Mouse (Mus musculus): ENCODE results near the gene Eri3.

Gene Eri3

DNA sequence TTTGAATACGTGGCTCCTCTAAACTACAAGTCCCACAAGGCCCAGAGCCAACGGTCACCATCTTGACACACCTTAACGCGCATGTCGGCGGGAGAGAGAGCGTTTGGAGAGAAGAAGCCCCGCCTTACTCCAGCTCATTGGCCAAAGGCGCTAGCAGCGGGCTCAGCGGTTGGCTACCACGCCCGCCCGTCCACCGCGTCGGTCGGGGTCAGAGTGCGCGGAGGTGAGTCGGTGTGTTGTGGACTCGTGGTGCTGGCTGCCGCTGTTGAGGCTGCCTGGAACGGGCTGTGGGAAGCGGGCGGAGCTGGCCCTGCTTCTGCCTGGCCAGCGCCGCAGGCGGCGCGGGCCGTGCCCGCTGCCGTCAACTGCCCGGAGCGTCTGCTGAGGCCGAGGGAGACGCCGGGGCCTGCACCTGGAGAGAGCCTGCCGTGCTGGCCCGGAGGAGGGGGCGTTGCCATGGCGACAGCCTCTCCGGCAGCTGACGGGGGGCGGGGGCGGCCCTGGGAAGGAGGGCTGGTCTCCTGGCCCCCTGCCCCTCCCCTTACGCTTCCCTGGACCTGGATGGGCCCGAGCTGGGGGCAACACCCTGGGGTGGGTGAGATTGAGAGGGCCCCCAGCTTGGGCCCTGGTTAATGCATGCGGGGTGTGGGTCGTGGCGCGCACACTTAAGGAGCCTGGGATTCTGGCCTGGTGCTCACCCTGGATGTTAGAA lies at the start of gene Eri3:
Gene Eri3, plus strand, starts transcription at position 226 of the 712 bp plus-strand sequence.
- DNase-seq (ENCODE audit: low spot score in 2 of 2): peak; percentile 97 to 98

DNA sequence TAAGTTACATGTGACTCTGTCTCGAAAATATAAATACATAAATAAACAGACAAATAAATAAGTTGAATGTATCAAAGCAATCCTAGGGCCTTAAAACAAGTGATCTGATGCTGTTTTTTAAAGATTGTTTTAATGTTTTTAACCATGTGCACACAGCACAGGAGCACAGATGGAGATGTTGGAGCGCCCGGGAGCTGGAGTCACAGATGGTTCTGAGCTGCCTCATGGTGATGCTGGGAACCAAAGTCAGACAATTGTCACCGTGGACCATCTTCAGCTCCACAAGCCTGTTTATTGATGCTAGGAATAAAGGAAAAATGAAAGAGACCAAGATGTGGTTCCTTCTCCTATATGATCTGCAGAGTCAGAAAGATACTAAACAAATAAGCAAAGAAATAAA lies 31.9 kb upstream of the Eri3 start:
- DNase-seq (ENCODE audit: low spot score in 2 of 2): no peak

DNA sequence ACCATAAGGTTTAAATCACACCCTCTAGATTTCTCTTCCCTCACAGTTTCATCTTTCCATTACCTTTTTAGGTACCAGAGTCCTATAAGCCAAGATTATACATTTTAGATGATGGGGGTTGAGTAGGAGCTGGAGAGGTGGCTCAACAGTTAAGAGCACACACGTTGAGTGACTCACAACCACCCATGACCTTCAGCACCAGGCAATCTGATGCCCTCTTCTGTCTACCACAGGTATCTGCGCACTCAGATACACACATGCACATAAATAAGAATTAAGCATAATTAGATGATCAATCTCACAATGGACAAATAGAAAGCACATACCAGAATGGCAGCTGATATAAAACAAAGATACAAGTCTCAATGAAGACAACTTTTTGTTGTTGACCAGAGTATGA lies 28.8 kb upstream of the Eri3 start:
- DNase-seq (ENCODE audit: low spot score in 2 of 2): no peak

DNA sequence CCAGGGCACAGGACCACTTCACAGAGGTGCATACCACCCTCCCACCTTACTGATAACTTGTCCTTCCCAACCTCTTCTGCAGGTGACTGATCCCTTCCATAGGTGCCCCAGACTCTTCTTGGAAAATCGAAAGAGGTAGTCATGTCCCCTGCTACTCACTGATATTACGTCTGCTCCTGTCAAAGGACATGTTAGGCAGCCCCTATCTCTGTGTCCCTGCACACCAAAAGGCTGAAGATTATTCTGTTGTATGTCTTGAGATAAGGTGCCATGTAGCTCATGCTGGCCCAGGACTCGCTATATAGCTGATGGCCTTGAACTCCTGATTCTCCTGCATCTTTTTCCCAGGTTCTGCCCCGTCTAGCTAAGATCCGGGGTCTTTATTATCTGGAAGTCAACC lies 24.2 kb upstream of the Eri3 start:
- DNase-seq (ENCODE audit: low spot score in 2 of 2): no peak

DNA sequence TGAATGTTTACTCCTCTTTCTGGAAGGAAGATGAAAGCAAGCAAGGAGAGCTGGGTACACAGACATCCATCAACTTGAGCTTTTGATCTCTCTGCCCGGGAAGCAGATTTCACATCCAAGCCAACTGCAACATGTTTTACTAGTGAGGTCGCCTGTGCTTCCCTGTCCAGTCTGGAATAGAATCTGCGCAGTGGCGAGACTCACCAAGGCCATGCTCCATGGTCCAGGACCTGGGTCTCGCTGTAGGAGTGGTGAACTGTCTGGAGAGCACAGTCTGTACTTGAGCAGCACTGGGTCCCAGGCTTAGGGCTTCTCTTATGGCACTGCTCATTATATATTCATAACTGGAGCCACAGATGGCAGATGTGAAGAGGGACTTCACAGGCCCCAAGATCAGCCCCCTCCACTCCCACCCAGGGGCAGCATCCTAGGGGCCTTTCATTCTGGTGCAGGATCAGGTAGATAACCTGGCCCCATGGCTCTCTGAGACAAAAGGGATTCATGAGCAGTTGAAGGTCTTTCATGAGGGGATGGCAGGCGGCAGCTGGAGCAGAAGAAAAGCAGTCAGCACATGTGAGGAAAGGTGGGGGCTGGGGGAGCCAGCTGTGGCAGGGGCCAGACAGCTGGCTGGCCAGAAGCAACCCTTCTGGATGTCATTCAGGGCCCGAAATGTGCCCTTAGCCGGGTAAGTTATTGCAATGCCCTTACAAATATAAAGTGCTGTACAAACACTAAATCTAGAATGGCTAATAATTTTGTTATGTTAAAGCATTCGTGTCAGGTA lies 22.9 kb upstream of the Eri3 start:
- no peak for DNase-seq (ENCODE audit: low spot score in 2 of 2)

DNA sequence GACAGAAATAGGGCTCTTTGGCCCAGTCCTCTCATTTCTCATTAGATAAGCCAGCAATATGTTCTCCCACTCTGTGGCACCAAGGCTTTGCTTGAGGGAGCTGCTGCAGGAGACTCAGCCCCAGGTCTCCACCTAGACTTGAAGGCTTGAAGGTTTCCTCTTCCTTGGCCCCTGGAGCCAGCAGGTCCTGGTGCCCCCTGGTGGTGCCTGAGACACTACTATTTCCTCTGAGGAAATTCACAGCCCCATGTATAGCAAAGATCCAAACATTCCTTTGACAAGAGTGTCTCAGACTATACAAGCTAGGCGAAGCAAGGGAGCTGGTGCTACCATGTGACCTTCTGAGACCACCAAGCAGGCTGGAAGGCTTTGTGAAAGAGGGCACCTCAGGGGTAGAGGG lies 22.2 kb upstream of the Eri3 start:
- peak in 1 of 2 experiments; percentile 11 for DNase-seq (ENCODE audit: low spot score in 2 of 2)

DNA sequence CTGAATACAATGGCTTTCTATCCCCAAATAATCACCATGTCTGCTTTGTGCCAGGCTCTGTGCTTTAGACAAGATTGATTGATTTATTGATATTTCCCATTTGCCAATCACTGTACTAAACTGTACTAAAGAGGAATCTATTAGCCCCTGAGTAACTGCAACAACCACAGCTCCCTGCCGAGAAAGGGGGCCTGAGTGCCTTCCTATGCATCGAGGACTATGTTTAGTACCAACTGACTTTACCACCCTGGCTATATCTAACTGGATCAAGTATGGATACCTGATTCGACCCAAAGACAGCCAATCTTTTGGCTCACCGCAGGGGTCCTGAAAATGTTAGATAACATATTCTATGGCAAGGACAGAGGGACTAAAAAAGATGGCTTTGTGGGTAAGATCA lies 20.3 kb upstream of the Eri3 start:
- DNase-seq (ENCODE audit: low spot score in 2 of 2): no peak

DNA sequence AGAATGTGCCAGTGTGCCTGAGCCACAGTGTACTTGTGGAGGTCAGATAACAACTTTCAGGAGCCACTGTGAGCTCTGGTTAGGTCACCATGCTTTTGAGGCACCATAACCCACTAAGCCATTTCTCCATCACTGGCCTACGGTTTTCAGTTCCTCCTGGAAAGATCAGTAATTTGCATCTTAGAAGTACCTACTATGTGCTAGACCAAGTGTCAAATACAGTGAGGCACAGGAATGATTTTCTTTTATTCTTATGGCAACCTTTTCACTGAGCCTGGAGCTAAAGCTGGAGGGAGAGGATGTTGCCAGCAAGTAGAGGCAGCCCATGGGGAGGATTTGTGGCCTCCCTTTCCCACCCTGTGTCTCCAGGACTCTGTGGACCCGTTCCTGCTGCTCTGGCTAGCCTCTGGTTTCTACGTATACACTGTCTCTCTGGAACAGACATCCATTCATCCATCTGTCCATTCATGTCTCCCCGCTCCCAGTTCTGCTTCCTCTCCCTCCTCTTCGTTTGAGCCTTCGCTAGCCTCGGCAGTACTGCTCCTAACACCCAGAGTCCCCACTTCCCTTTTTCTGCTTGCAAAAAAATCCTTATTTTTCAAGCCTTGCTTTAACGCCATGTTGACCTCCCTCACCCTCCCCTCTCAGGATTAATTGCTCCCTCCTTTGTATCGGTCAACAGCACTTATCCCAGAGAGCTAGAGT lies 14.5 kb upstream of the Eri3 start:
- DNase-seq (ENCODE audit: low spot score in 2 of 2): no peak

DNA sequence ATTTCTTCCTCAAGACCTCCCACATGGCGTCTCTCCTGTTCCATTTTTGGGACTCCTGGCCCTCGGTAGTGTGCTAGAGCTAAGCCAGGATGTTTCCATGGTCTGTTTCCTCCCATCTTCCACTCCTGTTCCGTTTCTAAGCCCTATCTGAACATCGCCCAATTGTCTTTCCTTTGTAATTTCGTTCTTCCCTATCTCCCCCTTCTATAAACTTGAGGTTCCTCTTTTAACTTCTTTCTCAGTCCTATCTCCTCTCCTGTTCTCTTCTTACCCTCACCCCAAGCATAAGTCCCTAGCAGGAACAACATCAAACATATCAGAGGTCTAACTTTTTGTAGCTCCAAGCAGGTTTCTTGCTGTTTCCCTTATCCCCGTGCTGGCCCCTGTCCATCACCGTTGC lies 13.2 kb upstream of the Eri3 start:
- no peak for DNase-seq (ENCODE audit: low spot score in 2 of 2)

DNA sequence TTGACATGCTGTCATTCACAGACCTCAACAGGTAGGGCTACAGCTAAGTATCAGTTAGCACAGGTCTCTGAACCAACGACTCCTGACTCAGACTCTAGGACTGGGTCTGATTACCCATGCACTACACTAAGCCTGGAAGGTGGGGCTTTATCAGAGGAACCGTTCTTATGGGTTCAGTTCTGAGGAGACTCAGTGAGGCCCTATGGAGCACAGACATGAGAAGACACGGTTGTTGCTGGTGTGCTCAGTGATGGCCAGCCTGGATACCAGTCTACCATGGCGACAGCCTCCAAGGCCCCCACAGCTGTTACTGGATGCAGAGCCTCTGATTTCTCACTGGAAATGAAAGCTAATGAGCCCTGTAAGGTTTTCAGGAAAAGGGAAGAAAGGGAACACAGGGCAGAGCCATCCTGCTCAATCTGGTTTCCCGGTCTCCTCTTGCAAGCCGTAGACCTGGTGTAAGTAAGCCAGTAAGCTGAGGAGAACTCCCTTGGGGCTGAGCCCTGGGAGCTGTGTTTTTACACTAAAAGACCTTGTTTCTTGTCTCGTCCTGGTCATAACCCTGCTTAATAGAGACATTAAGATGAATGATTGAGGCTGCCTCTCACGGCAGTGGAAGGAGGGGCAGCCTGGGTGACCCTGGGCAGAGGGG lies 10.7 kb upstream of the Eri3 start:
- no peak for DNase-seq (ENCODE audit: low spot score in 2 of 2)

DNA sequence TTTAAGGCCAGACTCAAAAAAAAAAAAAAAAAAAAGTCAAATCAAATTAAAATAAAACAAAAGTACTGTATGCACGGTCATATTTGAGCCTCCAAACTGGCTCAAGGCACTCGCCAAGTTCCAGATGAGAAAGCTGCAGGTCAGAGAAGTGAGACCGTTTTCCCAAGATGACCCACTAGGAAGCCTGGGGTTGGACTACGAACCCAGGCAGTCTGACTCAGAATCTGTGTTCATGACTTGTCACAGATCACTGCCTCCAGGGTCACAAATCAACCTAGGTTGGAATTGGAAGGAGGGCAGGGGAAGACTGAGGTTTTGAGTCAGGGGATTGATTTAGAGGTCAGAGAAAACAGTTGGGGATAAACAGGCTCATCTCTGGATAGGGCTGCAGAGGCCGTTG lies 9.6 kb upstream of the Eri3 start:
- DNase-seq (ENCODE audit: low spot score in 2 of 2): no peak

DNA sequence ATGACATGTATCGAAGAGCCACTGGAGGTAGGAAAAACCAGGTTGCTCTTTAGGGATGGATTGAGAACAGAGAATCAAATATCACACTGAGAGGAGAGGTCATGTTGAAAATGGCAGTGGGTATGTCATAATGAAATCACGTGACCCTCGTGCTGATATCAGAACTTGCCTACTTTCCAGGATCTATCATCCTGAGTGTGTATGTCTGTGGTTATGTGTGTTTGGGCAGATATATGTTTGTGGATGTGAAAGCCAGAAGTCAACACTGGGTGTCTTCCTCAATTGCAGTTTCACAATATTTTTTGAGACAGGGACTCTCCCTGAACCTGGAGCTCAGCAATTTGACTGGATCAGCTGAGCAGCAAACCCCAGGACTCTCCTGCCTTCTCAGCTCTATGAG lies 4.7 kb upstream of the Eri3 start:
- no peak for DNase-seq (ENCODE audit: low spot score in 2 of 2)

DNA sequence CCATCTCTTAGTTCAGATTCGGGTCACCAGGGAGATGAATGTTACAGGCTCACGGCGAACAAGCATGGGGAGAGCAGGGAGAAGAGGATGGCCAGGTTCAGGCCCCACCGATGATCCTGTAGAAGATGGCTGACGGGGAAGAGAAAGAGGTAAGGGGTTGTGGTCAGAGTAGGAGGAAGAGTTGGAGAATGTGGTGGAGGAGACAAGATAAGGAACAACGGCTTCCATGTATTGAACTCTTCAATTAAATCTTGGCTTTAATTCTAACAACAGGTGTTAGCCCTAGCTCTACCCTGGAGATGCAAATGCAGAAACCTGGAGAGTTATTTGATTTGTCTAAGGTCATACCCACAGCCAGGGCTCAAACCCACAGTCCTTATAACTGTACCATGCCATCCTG lies 3.5 kb upstream of the Eri3 start:
- no peak for DNase-seq (ENCODE audit: low spot score in 2 of 2)

DNA sequence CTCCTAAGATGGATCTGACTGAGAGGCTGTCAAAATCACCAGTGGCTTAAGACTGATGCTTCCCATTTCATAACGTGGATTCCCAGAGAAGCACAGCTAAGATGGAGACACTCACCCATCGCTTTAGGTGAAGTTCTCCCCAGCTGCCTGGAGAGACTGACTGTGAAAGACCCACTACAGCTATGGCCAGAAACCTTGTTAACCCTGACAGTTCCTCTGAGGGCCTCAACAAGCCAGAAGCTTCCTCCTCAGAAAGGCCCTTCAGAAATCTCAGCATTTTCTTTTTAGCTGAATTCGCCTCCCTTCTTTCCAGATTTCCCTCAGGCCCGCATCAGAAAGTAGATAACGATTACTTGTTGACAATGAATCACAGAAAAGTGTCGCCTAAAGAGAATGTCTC lies 589 bp upstream of the Eri3 start:
- DNase-seq (ENCODE audit: low spot score in 2 of 2): no peak

DNA sequence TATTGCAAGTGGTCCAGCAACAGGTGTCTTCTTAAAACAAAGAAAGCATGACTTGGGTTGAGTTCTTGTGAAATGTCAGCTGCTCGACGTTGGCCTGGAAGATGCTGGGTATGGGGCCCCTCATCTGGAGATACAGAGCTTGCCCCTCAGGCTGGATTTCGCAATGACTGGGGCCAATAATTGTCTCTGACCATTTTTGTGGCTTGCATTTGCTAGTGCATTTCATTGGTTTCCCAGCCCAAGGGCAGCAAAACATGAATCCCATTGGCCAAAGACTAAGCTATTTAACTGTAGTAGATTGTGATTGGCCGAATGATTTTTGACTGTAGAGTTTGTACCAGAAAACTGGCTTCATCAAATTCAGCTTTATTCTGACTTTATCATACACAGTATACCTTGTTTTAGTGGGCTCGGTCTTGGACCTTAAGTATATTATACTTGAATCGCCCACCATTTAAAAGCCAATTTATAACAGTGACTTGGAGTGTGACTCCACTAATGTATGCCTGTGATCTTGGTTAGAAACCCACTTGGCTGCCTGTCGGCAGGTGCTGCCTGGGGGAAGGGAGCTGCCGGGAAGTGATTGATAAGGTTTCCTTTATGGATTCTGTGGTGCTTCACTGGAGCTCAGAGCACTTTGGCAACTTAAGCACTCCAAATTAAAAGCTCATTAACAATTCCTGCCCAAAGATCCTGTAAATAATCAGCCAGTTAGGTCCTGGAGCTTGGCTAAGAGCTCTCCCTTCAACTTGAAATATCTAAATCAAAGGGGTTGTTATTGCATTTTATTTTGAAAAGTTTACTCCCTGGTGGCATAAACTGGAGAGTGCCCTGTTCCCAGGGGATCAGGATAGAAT lies 1.2 kb downstream of the Eri3 start:
- no peak for DNase-seq (ENCODE audit: low spot score in 2 of 2)

DNA sequence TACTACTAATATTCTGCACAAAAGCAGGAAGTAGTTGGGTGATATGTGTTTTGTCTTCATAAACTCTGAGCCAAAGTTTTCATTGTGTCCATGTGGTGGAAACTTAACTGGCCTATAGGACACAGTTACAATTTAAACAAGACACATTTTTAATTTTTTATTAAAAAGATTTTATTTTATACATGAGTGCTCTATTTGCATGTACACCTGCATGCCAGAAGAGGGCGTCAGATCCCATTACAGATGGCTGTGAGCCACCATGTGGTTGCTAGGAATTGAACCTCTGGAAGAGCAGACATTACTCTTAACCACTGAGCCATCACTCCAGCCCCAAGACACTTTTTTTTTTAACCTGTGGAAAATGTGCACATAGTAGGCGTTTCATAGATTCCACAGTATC lies 5.3 kb downstream of the Eri3 start:
- no peak for DNase-seq (ENCODE audit: low spot score in 2 of 2)

DNA sequence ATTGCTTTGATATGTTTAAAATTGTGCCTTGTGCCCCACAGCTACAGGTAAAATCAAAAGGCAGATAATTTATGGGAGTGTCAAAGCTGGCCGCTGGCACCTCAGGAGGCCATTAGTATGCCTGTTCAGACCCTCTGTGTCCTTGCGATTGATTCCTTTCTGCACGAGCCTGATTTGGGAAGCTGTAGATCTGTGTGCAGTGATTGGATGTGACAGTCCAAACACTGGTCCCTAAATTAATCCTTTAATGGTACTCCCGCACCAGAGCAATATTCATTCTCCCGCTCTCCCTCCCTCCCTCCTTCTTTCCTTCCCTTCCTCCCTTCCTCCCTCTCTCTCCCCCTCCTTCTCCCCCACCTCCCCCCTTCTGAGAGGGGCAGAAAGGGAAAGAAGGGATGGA lies 6.2 kb downstream of the Eri3 start:
- DNase-seq (ENCODE audit: low spot score in 2 of 2): no peak

DNA sequence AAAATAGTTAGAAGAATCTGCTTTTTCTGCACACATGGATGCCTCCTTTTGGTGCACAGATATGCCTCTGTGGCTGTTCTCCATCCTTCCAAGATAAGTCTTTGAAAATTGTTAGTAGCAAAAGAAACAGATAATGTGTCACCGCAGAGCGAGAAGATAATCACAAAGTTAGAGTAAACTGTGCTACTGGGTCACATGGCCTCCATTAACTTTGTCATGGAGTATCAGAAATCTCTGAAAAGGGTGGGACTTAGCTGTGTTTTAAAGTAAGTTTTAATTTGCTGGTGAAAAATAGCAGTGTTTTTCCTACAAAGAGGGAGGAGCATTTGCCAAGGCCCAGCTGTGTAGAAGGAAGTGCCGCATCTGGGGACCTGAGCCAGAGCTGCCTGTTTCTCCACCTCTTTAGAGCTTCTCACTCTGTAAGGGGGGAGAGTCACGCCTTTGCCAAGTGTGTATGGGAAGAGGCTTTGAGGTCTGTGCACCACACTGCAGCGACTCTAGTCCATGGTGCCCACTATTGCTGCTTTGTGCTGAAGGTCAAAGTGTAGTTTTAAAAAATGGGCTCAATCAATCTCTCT lies 7.0 kb downstream of the Eri3 start:
- no peak for DNase-seq (ENCODE audit: low spot score in 2 of 2)

DNA sequence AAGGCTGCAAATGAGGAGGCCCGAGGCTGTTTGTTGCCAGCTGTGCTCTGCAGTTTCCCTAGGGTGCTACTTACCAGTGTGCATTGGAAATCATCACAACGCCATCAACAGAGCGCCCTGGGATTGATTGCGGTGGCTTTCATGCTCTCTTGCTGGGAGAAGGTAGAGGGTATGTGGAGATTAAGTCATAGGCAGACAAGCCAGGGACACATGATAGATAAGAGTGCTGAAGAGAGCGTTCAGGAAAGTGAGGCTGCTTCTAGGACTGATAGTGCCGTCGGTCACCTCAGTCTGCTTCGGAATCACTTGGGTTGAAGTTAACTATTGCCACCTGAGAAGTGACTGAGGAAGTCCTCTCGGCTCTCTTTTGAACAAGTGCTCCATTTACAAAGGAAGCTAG lies 13.8 kb downstream of the Eri3 start:
- DNase-seq (ENCODE audit: low spot score in 2 of 2): no peak

DNA sequence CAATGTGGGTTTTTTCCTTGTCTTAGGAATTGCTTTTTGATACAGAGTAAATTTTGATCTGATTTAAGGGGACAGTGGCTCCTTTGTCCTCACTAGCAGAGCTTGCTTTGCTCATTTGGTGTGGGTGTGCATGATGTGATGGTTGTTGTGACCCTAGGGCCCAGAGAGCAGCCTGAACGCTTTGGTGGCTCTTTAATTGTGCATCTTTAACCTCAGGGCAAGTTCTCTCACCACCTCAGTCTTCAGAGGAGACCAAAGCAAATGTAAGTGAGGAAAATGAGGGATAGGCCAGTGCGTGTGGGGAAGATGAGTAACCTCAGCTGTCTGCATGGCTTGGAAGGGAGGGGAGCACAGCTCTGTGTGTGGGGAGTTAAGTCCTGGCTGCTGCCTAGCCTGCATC lies 18.7 kb downstream of the Eri3 start:
- DNase-seq (ENCODE audit: low spot score in 2 of 2): no peak

DNA sequence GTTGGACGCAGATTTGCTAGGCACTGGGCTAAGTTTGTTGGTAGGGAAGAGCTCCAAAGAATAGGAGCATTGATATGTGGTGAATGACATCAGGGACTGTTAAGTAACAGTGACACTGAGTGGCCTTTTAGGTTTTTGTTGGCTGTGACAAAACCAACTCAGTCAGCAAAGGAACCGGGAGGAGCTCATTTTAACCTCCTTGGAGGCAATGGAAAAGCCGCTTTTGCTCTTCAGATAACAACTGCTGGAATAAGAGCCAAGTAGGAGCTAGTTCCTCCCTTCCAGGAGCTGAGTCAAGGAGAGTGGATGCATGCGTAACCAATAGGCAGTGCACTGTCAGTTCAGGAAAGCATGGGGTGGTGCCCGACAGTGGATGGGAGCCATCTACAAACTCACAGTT lies 20.8 kb downstream of the Eri3 start:
- no peak for DNase-seq (ENCODE audit: low spot score in 2 of 2)
